Mouse (Mus musculus): ENCODE results near the gene Hist2h3c2. TPM values are rescaled to one million over a fixed set of nuclear protein-coding genes. Genes with fewer than 3 reads are reported as not detected.
"Not testable (repeated sequence)": the region's sequence is repeated elsewhere in the genome, so short reads cannot be mapped to it uniquely, and the experiment has no call there.

Gene Hist2h3c2
- polyA plus RNA-seq, 1 experiment from 2014 or later, result 8.3 TPM

DNA sequence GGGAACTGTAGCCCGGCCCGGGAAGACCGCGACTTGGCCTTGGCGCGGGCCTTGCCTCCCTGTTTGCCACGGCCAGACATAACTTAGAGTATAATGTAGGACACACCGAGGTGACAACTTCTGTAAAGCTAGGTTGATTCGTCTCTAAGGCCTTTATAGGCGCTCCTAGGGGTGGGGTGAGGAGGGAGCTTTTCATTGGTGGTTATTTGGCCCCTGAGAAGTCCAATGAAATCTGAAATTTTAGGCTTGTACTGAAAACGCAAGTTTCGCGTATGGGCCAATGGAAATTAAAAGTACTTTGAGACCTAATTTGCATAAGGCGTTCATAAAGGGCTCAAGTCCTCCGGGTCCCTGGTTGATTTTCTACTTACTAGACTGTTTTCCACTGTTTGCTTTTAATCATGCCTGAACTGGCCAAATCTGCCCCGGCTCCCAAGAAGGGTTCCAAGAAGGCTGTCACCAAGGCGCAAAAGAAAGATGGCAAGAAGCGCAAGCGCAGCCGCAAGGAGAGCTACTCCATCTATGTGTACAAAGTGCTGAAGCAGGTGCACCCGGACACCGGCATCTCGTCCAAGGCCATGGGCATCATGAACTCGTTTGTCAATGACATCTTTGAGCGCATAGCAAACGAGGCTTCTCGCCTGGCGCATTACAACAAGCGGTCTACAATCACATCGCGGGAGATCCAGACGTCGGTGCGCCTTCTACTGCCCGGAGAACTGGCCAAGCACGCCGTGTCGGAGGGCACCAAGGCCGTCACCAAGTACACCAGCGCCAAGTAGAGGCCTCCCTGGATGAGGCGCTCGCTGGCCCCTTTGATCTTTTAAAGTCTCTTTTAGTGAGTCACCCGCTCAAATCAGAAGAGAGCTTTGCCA, 17.9 kb downstream of the Hist2h3c2 start, which contains the start of the genes Hist2h2ac and Hist2h2be:
Gene Hist2h2ac, minus strand, starts transcription at position 116 of the 875 bp plus-strand sequence.
Gene Hist2h2be, plus strand, starts transcription at position 355 of the 875 bp plus-strand sequence.
- ATAC-seq (replicated peaks; ENCODE audit: low FRiP score, low TSS enrichment, low read depth), result peak; percentile 87
- under 1% methylated on average over 43 of the region's 43 CpGs for WGBS
- Histone ChIP-seq H3K9me3 (ENCODE audit: control insufficient read depth, low read length) (no peaks in the 10 kb centered on the region), H3K4me2 (ENCODE audit: low read length) (peak within 1 kb of the TSS; percentile 59), H3K9ac (ENCODE audit: low read length) (peak within 1 kb of the TSS; percentile 97), H3K27ac (ENCODE audit: low read depth) (peak within 1 kb of the TSS; percentile 98), H3K4me3 (ENCODE audit: low read depth, low read length) (peak within 1 kb of the TSS; percentile 69), H3K36me3 (ENCODE audit: control insufficient read depth, insufficient read depth, low read length) (no peaks in the 10 kb centered on the region), H3K27me3 (replicated peaks; ENCODE audit: control insufficient read depth, insufficient read depth, low read length) (no peaks in the 10 kb centered on the region), H3K4me1 (replicated peaks; ENCODE audit: control insufficient read depth, insufficient read depth, low read length) (peaks cover 12% of the 10 kb centered on the region; the same call in 1 of the 2 replicates)
- peak; percentile 91 for DNase-seq (ENCODE audit: low spot score)

DNA sequence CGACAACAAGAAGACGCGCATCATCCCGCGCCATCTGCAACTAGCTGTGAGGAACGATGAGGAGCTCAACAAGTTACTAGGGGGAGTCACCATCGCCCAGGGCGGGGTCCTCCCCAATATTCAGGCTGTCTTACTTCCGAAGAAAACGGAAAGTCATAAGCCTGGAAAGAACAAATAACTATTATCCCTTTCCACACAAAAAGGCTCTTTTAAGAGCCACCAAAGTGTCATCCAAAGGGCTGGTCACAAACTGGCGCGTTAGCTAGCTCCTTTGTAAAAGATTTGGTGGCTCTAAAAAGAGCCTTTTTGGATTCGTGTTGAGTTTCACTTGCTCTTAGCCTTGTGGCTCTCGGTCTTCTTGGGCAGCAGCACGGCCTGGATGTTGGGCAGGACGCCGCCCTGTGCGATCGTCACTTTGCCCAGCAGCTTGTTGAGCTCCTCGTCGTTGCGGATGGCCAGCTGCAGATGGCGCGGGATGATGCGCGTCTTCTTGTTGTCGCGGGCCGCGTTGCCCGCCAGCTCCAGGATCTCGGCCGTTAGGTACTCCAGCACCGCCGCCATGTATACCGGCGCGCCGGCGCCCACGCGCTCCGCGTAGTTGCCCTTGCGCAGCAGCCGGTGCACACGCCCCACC, 18.7 kb downstream of the Hist2h3c2 start:
- not testable (repeated sequence) for H3K9me3 ChIP-seq (ENCODE audit: control insufficient read depth, low read length); H3K27me3 ChIP-seq (replicated peaks; ENCODE audit: control insufficient read depth, insufficient read depth, low read length); H3K36me3 ChIP-seq (ENCODE audit: control insufficient read depth, insufficient read depth, low read length)
- Histone ChIP-seq H3K27ac (ENCODE audit: low read depth) (peak overlapping the region; percentile 98), H3K4me2 (ENCODE audit: low read length) (peak overlapping the region; percentile 59), H3K9ac (ENCODE audit: low read length) (peak overlapping the region; percentile 97), H3K4me1 (replicated peaks; ENCODE audit: control insufficient read depth, insufficient read depth, low read length) (peaks cover 12% of the 10 kb centered on the region; the same call in 1 of the 2 replicates), H3K4me3 (ENCODE audit: low read depth, low read length) (peak overlapping the region; percentile 69)
- ATAC-seq (replicated peaks; ENCODE audit: low FRiP score, low TSS enrichment, low read depth) (0 out of 2 replicates have a peak, but pooled peaks have one; percentile 7), DNase-seq (ENCODE audit: low spot score) (peak; percentile 88)
- 0% methylated on average over 24 of the region's 47 CpGs for WGBS

DNA sequence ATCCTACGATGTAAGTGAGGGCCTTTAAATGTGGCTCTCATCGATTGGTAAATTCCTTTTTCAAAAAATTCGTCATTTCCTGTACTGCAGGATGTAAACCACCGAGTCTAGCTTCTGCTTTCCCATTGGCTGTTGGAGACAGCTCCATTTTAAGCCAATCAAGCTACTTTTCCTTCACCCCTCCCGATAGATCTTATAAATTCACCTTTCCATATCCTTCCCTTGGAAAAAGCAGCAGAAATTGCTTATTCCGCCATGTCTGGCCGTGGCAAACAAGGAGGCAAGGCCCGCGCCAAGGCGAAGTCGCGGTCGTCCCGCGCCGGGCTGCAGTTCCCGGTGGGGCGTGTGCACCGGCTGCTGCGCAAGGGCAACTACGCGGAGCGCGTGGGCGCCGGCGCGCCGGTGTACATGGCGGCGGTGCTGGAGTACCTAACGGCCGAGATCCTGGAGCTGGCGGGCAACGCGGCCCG, 19.2 kb downstream of the Hist2h3c2 start, which contains the start of the genes Bola1 and Hist2h2ab:
Gene Bola1, minus strand, starts transcription at position 49 of the 470 bp plus-strand sequence.
Gene Hist2h2ab, plus strand, starts transcription at position 205 of the 470 bp plus-strand sequence.
- Histone ChIP-seq H3K9me3 (ENCODE audit: control insufficient read depth, low read length) (no peaks in the 10 kb centered on the region), H3K36me3 (ENCODE audit: control insufficient read depth, insufficient read depth, low read length) (no peaks in the 10 kb centered on the region), H3K9ac (ENCODE audit: low read length) (peak within 1 kb of the TSS; percentile 97), H3K4me1 (replicated peaks; ENCODE audit: control insufficient read depth, insufficient read depth, low read length) (peaks cover 12% of the 10 kb centered on the region; the same call in 1 of the 2 replicates), H3K4me3 (ENCODE audit: low read depth, low read length) (peak within 1 kb of the TSS; percentile 69), H3K27ac (ENCODE audit: low read depth) (peak within 1 kb of the TSS; percentile 98), H3K4me2 (ENCODE audit: low read length) (peak within 1 kb of the TSS; percentile 59), H3K27me3 (replicated peaks; ENCODE audit: control insufficient read depth, insufficient read depth, low read length) (no peaks in the 10 kb centered on the region)
- WGBS, result under 1% methylated on average over 37 of the region's 37 CpGs
- DNase-seq (ENCODE audit: low spot score) (no peak), ATAC-seq (replicated peaks; ENCODE audit: low FRiP score, low TSS enrichment, low read depth) (peak; percentile 88)

DNA sequence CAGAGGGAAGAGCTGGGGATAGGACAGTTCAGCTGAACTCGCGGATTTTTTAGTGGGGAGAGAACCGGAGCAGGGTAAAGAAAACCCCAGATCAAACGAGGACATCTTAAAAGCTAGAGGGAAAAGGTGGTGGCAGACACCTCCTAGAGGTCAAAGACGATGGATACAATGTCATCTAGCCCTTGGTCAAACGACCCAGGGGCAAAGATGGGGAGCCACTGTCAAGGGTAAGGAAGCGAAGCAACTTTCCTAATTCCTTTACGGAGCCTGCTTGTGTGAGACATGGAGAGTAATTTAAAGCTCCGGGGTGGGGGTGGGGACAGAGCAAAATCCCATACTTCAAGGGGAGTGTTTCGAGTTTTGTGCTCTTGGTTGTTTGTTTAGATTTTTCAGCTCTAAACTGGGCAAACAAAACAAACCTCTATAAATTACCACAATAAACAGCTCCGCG, 19.7 kb downstream of the Hist2h3c2 start:
- H3K4me1 ChIP-seq (replicated peaks; ENCODE audit: control insufficient read depth, insufficient read depth, low read length), result peaks cover 12% of the 10 kb centered on the region; the same call in 1 of the 2 replicates
- no peaks in the 10 kb centered on the region for H3K9me3 ChIP-seq (ENCODE audit: control insufficient read depth, low read length)
- H3K4me3 ChIP-seq (ENCODE audit: low read depth, low read length), result peak overlapping the region; percentile 69
- peak overlapping the region; percentile 97 for H3K9ac ChIP-seq (ENCODE audit: low read length)
- peak; percentile 77 for DNase-seq (ENCODE audit: low spot score)
- peak overlapping the region; percentile 98 for H3K27ac ChIP-seq (ENCODE audit: low read depth)
- 0% methylated on average over 12 of the region's 12 CpGs for WGBS
- H3K36me3 ChIP-seq (ENCODE audit: control insufficient read depth, insufficient read depth, low read length), result no peaks in the 10 kb centered on the region
- peak; percentile 28 for ATAC-seq (replicated peaks; ENCODE audit: low FRiP score, low TSS enrichment, low read depth)
- H3K4me2 ChIP-seq (ENCODE audit: low read length), result peak overlapping the region; percentile 59
- H3K27me3 ChIP-seq (replicated peaks; ENCODE audit: control insufficient read depth, insufficient read depth, low read length), result no peaks in the 10 kb centered on the region

DNA sequence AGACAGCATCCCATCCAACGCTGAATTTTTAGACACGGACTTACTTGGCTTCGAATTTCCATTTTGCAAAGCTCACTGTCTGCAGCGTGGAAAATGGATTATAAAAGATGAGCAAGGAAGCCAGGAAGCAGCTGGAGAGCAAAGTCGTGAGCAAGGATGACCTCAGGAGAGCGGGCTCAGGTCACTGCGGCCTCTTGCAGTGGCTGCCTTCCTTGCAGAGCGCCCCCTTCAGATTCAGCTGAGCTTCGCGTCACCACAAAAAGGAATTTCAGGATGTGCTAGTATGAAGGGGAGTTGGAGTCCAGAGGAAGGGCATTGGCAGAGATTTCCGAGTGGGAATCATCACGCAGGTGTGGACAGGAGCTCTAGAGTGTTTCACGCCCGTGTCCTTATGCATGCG, 29.7 kb downstream of the Hist2h3c2 start:
- H3K4me2 ChIP-seq (ENCODE audit: low read length), result no peak overlapping the region
- no peaks in the 10 kb centered on the region for H3K36me3 ChIP-seq (ENCODE audit: control insufficient read depth, insufficient read depth, low read length)
- DNase-seq (ENCODE audit: low spot score) (no peak), ATAC-seq (replicated peaks; ENCODE audit: low FRiP score, low TSS enrichment, low read depth) (no peak)
- H3K9ac ChIP-seq (ENCODE audit: low read length), result no peak overlapping the region
- no peaks in the 10 kb centered on the region for H3K9me3 ChIP-seq (ENCODE audit: control insufficient read depth, low read length)
- no peaks in the 10 kb centered on the region for H3K4me1 ChIP-seq (replicated peaks; ENCODE audit: control insufficient read depth, insufficient read depth, low read length)
- no peaks in the 10 kb centered on the region for H3K27me3 ChIP-seq (replicated peaks; ENCODE audit: control insufficient read depth, insufficient read depth, low read length)
- 25% methylated on average over 15 of the region's 15 CpGs for WGBS
- no peak overlapping the region for H3K4me3 ChIP-seq (ENCODE audit: low read depth, low read length)
- no peak overlapping the region for H3K27ac ChIP-seq (ENCODE audit: low read depth)

DNA sequence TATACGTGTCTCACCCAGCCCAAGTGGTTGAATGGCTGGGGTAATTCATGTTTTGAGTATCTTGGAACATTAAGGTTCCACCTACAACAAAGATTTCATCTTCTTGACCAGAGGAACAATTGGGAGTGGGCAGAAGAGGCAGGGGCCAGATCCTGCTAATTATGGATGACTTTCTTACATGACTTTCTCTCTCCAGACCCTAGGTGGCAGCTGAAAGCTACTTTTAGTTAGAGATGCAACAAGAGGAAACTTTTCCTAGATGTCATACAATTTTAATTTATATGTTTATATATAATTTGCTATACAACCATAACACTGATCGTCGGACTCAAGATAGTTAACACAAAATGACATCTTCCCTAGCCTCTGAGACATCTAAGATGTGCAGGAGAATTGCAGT, 31.1 kb downstream of the Hist2h3c2 start:
- no peak overlapping the region for H3K9ac ChIP-seq (ENCODE audit: low read length)
- H3K27me3 ChIP-seq (replicated peaks; ENCODE audit: control insufficient read depth, insufficient read depth, low read length), result no peaks in the 10 kb centered on the region
- DNase-seq (ENCODE audit: low spot score), result no peak
- no peak overlapping the region for H3K27ac ChIP-seq (ENCODE audit: low read depth)
- no peaks in the 10 kb centered on the region for H3K4me1 ChIP-seq (replicated peaks; ENCODE audit: control insufficient read depth, insufficient read depth, low read length)
- no peak overlapping the region for H3K4me2 ChIP-seq (ENCODE audit: low read length)
- no peak for ATAC-seq (replicated peaks; ENCODE audit: low FRiP score, low TSS enrichment, low read depth)
- no peaks in the 10 kb centered on the region for H3K9me3 ChIP-seq (ENCODE audit: control insufficient read depth, low read length)
- H3K4me3 ChIP-seq (ENCODE audit: low read depth, low read length), result no peak overlapping the region
- H3K36me3 ChIP-seq (ENCODE audit: control insufficient read depth, insufficient read depth, low read length), result no peaks in the 10 kb centered on the region
- 72% methylated on average over 3 of the region's 3 CpGs for WGBS

DNA sequence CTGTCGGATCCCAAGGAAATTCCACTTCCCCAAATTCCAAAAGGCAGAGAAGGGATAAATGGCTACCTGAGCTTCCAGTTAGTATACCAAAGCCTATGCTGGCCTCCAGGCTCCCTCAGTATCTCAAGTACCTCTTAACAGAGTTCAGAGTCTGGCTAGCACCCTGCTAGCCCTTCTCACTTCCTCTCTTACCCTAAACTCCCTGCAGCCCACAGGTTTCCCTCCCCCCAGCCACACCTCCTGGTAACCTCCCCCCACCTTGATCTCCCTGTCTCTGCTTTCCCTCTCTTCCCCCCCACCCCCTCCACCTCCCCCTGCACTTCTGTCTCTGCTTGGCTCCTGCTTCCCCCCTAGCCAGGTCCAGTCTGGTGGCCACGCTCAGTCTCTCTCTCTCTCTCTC, 39.2 kb downstream of the Hist2h3c2 start:
- H3K9me3 ChIP-seq (ENCODE audit: control insufficient read depth, low read length), result no peaks in the 10 kb centered on the region
- no peak overlapping the region for H3K4me2 ChIP-seq (ENCODE audit: low read length)
- H3K4me1 ChIP-seq (replicated peaks; ENCODE audit: control insufficient read depth, insufficient read depth, low read length), result peaks cover 12% of the 10 kb centered on the region
- no peak for ATAC-seq (replicated peaks; ENCODE audit: low FRiP score, low TSS enrichment, low read depth)
- no peaks in the 10 kb centered on the region for H3K36me3 ChIP-seq (ENCODE audit: control insufficient read depth, insufficient read depth, low read length)
- no peak overlapping the region for H3K4me3 ChIP-seq (ENCODE audit: low read depth, low read length)
- no peak overlapping the region for H3K27ac ChIP-seq (ENCODE audit: low read depth)
- no peaks in the 10 kb centered on the region for H3K27me3 ChIP-seq (replicated peaks; ENCODE audit: control insufficient read depth, insufficient read depth, low read length)
- no peak overlapping the region for H3K9ac ChIP-seq (ENCODE audit: low read length)
- 49% methylated on average over 2 of the region's 2 CpGs for WGBS
- DNase-seq (ENCODE audit: low spot score), result no peak

DNA sequence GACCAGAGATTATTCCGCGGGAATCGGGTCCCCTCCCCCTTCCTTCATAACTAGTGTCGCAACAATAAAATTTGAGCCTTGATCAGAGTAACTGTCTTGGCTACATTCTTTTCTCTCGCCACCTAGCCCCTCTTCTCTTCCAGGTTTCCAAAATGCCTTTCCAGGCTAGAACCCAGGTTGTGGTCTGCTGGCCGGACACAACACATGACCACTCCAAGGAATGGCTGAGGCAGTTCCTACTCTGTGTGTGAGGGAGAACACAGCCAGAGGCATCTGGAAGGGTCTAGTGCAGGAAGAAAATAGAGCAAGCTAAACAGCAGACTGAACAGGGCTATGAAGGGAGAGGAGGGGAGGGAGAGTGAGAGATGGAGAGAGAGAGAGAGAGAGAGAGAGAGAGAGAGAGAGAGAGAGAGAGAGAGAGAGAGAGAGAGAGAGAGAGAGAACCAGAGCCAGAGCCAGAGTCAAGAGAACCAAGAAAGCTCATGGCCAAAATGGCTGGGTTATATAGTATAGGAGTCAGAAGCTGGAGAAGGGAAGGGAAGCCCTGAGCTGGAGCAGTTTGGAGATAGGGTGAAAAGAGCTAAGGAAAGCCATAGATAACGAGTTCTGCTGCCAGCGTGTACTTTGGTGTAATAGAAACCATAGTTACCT, 40.2 kb downstream of the Hist2h3c2 start:
- H3K27ac ChIP-seq (ENCODE audit: low read depth); DNase-seq (ENCODE audit: low spot score); ATAC-seq (replicated peaks; ENCODE audit: low FRiP score, low TSS enrichment, low read depth); H3K9me3 ChIP-seq (ENCODE audit: control insufficient read depth, low read length); H3K27me3 ChIP-seq (replicated peaks; ENCODE audit: control insufficient read depth, insufficient read depth, low read length); H3K36me3 ChIP-seq (ENCODE audit: control insufficient read depth, insufficient read depth, low read length); H3K9ac ChIP-seq (ENCODE audit: low read length); H3K4me3 ChIP-seq (ENCODE audit: low read depth, low read length): not testable (repeated sequence)
- Histone ChIP-seq H3K4me1 (replicated peaks; ENCODE audit: control insufficient read depth, insufficient read depth, low read length) (peaks cover 12% of the 10 kb centered on the region), H3K4me2 (ENCODE audit: low read length) (peak overlapping the region; percentile 88)
- 35% methylated on average over 5 of the region's 8 CpGs for WGBS
